Comparison of ENCODE assay signal across 8 mouse cellular contexts in genomic region chr2:32381141-32381774, GRCm38 (mm10). TPM values are rescaled to one million over a fixed set of nuclear protein-coding genes. Genes with fewer than 3 reads are reported as not detected.
DNase-seq lines count a peak whose midpoint lies in the region; ATAC-seq and TF ChIP-seq lines count a peak whose summit lies in the region.

No protein-coding gene starts in this region.

- whole genome bisulfite sequencing in spleen, adult 2 months: 1% methylated on average over 27 of the region's 27 CpGs
- WGBS in hindbrain, embryonic 11.5 days: 1% methylated on average over 25 of the region's 27 CpGs
- under 1% methylated on average over 27 of the region's 27 CpGs for WGBS in liver, postnatal 0 days (ENCODE audit: insufficient replicate concordance)

- H3K27me3 ChIP-seq in spleen, adult 2 months (ENCODE audit: control insufficient read depth, insufficient read depth, low read length): no peaks in the 10 kb centered on the region
- H3K27me3 ChIP-seq in hindbrain, embryonic 11.5 days (ENCODE audit: control insufficient read depth, insufficient read depth, low read length): peaks cover 2% of the 10 kb centered on the region; the same call in 1 of the 2 replicates
- no peaks in the 10 kb centered on the region for H3K27me3 ChIP-seq in liver, postnatal 0 days (ENCODE audit: insufficient read depth, low read length)

- intact Hi-C loops in gastrocnemius, adult 2 months (cut with DNase I): no loop called here

- peak overlapping the region; percentile 93 for H3K4me3 ChIP-seq in gastrocnemius, adult 2 months
- peak overlapping the region; percentile 72 for H3K4me3 ChIP-seq in spleen, adult 2 months (ENCODE audit: extremely low read depth, insufficient read depth, insufficient read length)
- H3K4me3 ChIP-seq in hindbrain, embryonic 11.5 days (ENCODE audit: low read depth, low read length): peak overlapping the region; percentile 67
- H3K4me3 ChIP-seq in liver, postnatal 0 days (ENCODE audit: low read depth, low read length): peak overlapping the region; percentile 60

- H3K9me3 ChIP-seq in hindbrain, embryonic 11.5 days (ENCODE audit: control insufficient read depth, low read length): no peaks in the 10 kb centered on the region
- no peaks in the 10 kb centered on the region for H3K9me3 ChIP-seq in liver, postnatal 0 days (ENCODE audit: low read length)

- no peak for TF ChIP-seq EP300 in liver, postnatal 0 days (IDR thresholded peaks at IDR 0.05; ENCODE audit: low read depth)

- peaks cover 17% of the 10 kb centered on the region for H3K36me3 ChIP-seq in spleen, adult 2 months (ENCODE audit: control insufficient read depth, insufficient read depth, low read length)
- H3K36me3 ChIP-seq in hindbrain, embryonic 11.5 days (ENCODE audit: control insufficient read depth, insufficient read depth, low read length): peaks cover 10% of the 10 kb centered on the region
- peaks cover 23% of the 10 kb centered on the region for H3K36me3 ChIP-seq in liver, postnatal 0 days (replicated peaks; ENCODE audit: insufficient read depth, low read length)

- peak; percentile 60 for ATAC-seq in hindbrain, embryonic 11.5 days (ENCODE audit: low FRiP score)
- ATAC-seq in liver, postnatal 0 days: peak; percentile 52
- no peak for ATAC-seq in activated CD4-positive, CD25-positive, alpha-beta regulatory T cell, adult 4 months

- no peak for TF ChIP-seq POLR2A in spleen, adult 2 months (IDR thresholded peaks at IDR 0.05; ENCODE audit: low read depth, low read length)

- H3K4me1 ChIP-seq in spleen, adult 2 months (ENCODE audit: control insufficient read depth, insufficient read depth, insufficient read length): peaks cover 3% of the 10 kb centered on the region; the same call in 1 of the 2 replicates
- no peaks in the 10 kb centered on the region; the same call in 1 of the 2 replicates for H3K4me1 ChIP-seq in hindbrain, embryonic 11.5 days (replicated peaks; ENCODE audit: control insufficient read depth, insufficient read depth, low read length)
- H3K4me1 ChIP-seq in liver, postnatal 0 days (ENCODE audit: insufficient read depth): peaks cover 19% of the 10 kb centered on the region

- DNase-seq in gastrocnemius, adult 2 months: peak; percentile 43
- DNase-seq in gastrocnemius, postnatal 10 days: no peak
- DNase-seq in spleen, adult 2 months (ENCODE audit: low read depth in 1 of 2, low spot score in 2 of 2): no peak
- no peak for DNase-seq in spleen, postnatal 10 days (ENCODE audit: low spot score in 2 of 2)
- no peak for DNase-seq in hindbrain, embryonic 11.5 days (ENCODE audit: low spot score)
- peak; percentile 46 for DNase-seq in liver, postnatal 0 days
- peak; percentile 46 to 53 for DNase-seq in thymus, adult 18-20 months

- peak overlapping the region; percentile 90 for H3K27ac ChIP-seq in gastrocnemius, adult 2 months
- H3K27ac ChIP-seq in spleen, adult 2 months (ENCODE audit: insufficient read depth, low read length): peak overlapping the region; percentile 50; the same call in 1 of the 2 replicates
- H3K27ac ChIP-seq in hindbrain, embryonic 11.5 days (ENCODE audit: low read depth, low read length): no peak overlapping the region
- H3K27ac ChIP-seq in liver, postnatal 0 days (ENCODE audit: low read depth): no peak overlapping the region

- peak overlapping the region; percentile 97 for H3K4me2 ChIP-seq in hindbrain, embryonic 11.5 days (replicated peaks; ENCODE audit: low read depth, low read length)
- peak overlapping the region; percentile 97 for H3K4me2 ChIP-seq in liver, postnatal 0 days (ENCODE audit: low read depth, low read length)

- H3K9ac ChIP-seq in hindbrain, embryonic 11.5 days (ENCODE audit: low read depth, low read length): peak overlapping the region; percentile 71
- H3K9ac ChIP-seq in liver, postnatal 0 days (replicated peaks): peak overlapping the region; percentile 68

- no peak for TF ChIP-seq CTCF in gastrocnemius, adult 2 months (IDR thresholded peaks at IDR 0.05)
- no peak for TF ChIP-seq CTCF in spleen, adult 2 months (IDR thresholded peaks at IDR 0.05; ENCODE audit: extremely low read depth, insufficient read depth, insufficient read length, insufficient replicate concordance)
- no peak for TF ChIP-seq CTCF in liver, postnatal 0 days (IDR thresholded peaks at IDR 0.05; ENCODE audit: low read depth)

RNA-seq across cellular contexts. Expression of gene 1110008P14Rik, which starts 0.5 kb away (rescaled TPM):
- 10 to 100 TPM; 34.3 to 43.2 TPM for total RNA-seq in gastrocnemius, adult 2 months (2021)
- 10 to 100 TPM; 52.6 to 53.7 TPM for total RNA-seq in gastrocnemius, postnatal 10 days (2021)
- 86.8 and 149 TPM in 2 replicates for polyA plus RNA-seq in spleen, adult 2 months (2012; rRNA removed)
- 62.1 and 62.7 TPM in 2 replicates for polyA plus RNA-seq in hindbrain, embryonic 11.5 days (2014; fragmentation: Nextera tagmentation; extraction: Ambion mirVana)
- 30.1 and 32.2 TPM in 2 replicates for polyA plus RNA-seq in liver, postnatal 0 days (2015; fragmentation: Nextera tagmentation; extraction: Ambion mirVana)
- 10 to 100 TPM; 70.3 to 75.4 TPM for polyA plus RNA-seq in activated CD4-positive, CD25-positive, alpha-beta regulatory T cell, adult 4 months (2017; shearing (Covaris generic))

RNA-seq across cellular contexts. Expression of gene Lcn2, which starts 6.8 kb away (rescaled TPM):
- 1 to 10 TPM; 2.6 to 3.4 TPM for total RNA-seq in gastrocnemius, adult 2 months (2021)
- 1 to 10 TPM; 3.5 to 6.7 TPM for total RNA-seq in gastrocnemius, postnatal 10 days (2021)
- 52.9 and 70.2 TPM in 2 replicates for polyA plus RNA-seq in spleen, adult 2 months (2012; rRNA removed)
- 0.19 TPM in 1 of 2 replicates, not detected in the other for polyA plus RNA-seq in hindbrain, embryonic 11.5 days (2014; fragmentation: Nextera tagmentation; extraction: Ambion mirVana)
- 411 and 419 TPM in 2 replicates for polyA plus RNA-seq in liver, postnatal 0 days (2015; fragmentation: Nextera tagmentation; extraction: Ambion mirVana)
- not detected for polyA plus RNA-seq in activated CD4-positive, CD25-positive, alpha-beta regulatory T cell, adult 4 months (2017; shearing (Covaris generic))

RNA-seq across cellular contexts. Expression of gene Ptges2, which starts 14.4 kb away (rescaled TPM):
- total RNA-seq in gastrocnemius, adult 2 months (2021): 10 to 100 TPM; 34.7 to 51.1 TPM
- 10 to 100 TPM; 38.1 to 40.7 TPM for total RNA-seq in gastrocnemius, postnatal 10 days (2021)
- 10.0 and 12.2 TPM in 2 replicates for polyA plus RNA-seq in spleen, adult 2 months (2012; rRNA removed)
- polyA plus RNA-seq in hindbrain, embryonic 11.5 days (2014; fragmentation: Nextera tagmentation; extraction: Ambion mirVana): 30.2 and 30.8 TPM in 2 replicates
- 13.8 and 15.7 TPM in 2 replicates for polyA plus RNA-seq in liver, postnatal 0 days (2015; fragmentation: Nextera tagmentation; extraction: Ambion mirVana)
- polyA plus RNA-seq in activated CD4-positive, CD25-positive, alpha-beta regulatory T cell, adult 4 months (2017; shearing (Covaris generic)): 1 to 10 TPM; 1.0 to 1.6 TPM

RNA-seq across cellular contexts. Expression of gene Dnm1, which starts 28.1 kb away (rescaled TPM):
- 1 to 10 TPM; 3.7 to 8.2 TPM for total RNA-seq in gastrocnemius, adult 2 months (2021)
- 10 to 100 TPM; 18.9 to 25.7 TPM for total RNA-seq in gastrocnemius, postnatal 10 days (2021)
- 20.4 and 22.1 TPM in 2 replicates for polyA plus RNA-seq in spleen, adult 2 months (2012; rRNA removed)
- polyA plus RNA-seq in hindbrain, embryonic 11.5 days (2014; fragmentation: Nextera tagmentation; extraction: Ambion mirVana): 17.4 and 22.6 TPM in 2 replicates
- polyA plus RNA-seq in liver, postnatal 0 days (2015; fragmentation: Nextera tagmentation; extraction: Ambion mirVana): 0.06 and 0.25 TPM in 2 replicates
- polyA plus RNA-seq in activated CD4-positive, CD25-positive, alpha-beta regulatory T cell, adult 4 months (2017; shearing (Covaris generic)): not detected

RNA-seq across cellular contexts. Expression of gene Ciz1, which starts 29.1 kb away (rescaled TPM):
- total RNA-seq in gastrocnemius, adult 2 months (2021): 10 to 100 TPM; 26.4 to 26.6 TPM
- total RNA-seq in gastrocnemius, postnatal 10 days (2021): 10 to 100 TPM; 31.2 to 47.2 TPM
- polyA plus RNA-seq in spleen, adult 2 months (2012; rRNA removed): 252 and 324 TPM in 2 replicates
- 42.4 and 49.0 TPM in 2 replicates for polyA plus RNA-seq in hindbrain, embryonic 11.5 days (2014; fragmentation: Nextera tagmentation; extraction: Ambion mirVana)
- polyA plus RNA-seq in liver, postnatal 0 days (2015; fragmentation: Nextera tagmentation; extraction: Ambion mirVana): 9.0 and 9.9 TPM in 2 replicates
- polyA plus RNA-seq in activated CD4-positive, CD25-positive, alpha-beta regulatory T cell, adult 4 months (2017; shearing (Covaris generic)): 10 to 100 TPM; 38.8 to 51.6 TPM

Comparison
In these comparisons a context has a peak if more than half of its experiments do, and no peak if none do; other contexts are left out.
1. DNase-seq: peak in gastrocnemius, adult 2 months (single experiment), liver, postnatal 0 days (single experiment) and thymus, adult 18-20 months (2 of 2); none in gastrocnemius, postnatal 10 days (single experiment), spleen, adult 2 months (0 of 2), spleen, postnatal 10 days (0 of 2) and hindbrain, embryonic 11.5 days (single experiment).
2. H3K27ac ChIP-seq: peak in gastrocnemius, adult 2 months (single experiment) and spleen, adult 2 months (single experiment); none in hindbrain, embryonic 11.5 days (single experiment) and liver, postnatal 0 days (single experiment).
3. RNA of gene Lcn2, which starts 6.8 kb away (polyA plus RNA-seq): 411 to 419 TPM in liver, postnatal 0 days and 52.9 to 70.2 TPM in spleen, adult 2 months; 0.19 TPM in hindbrain, embryonic 11.5 days and not detected in activated CD4-positive, CD25-positive, alpha-beta regulatory T cell, adult 4 months; every median in the first group is over 10 times any median in the second.
4. Peak in every context shown above with its lines, with median percentiles within 50 percentile points of each other: H3K4me3 ChIP-seq.